Mouse (Mus musculus): ENCODE data around the gene Zcchc24.

The Zcchc24 gene

GRCm38 (mm10) chr14:25774100-25774499 is 5.3 kb upstream of the Zcchc24 start:
- DNase-seq, result no peak

- no peak for DNase-seq
Observed at GRCm38 (mm10) chr14:25773039-25773438, 4.2 kb upstream of the Zcchc24 start.

- no peak for DNase-seq
Observed at GRCm38 (mm10) chr14:25769626-25770306, 927 bp upstream of the Zcchc24 start.

GRCm38 (mm10) chr14:25768261-25768893 is 462 bp downstream of the Zcchc24 start:
- DNase-seq, result peak; percentile 61 to 65

- no peak for DNase-seq
Observed at GRCm38 (mm10) chr14:25767725-25768203, 1.1 kb downstream of the Zcchc24 start.

GRCm38 (mm10) chr14:25766441-25766840 is 2.4 kb downstream of the Zcchc24 start:
- DNase-seq, result no peak

- DNase-seq, result no peak
Observed at GRCm38 (mm10) chr14:25765921-25766320, 2.9 kb downstream of the Zcchc24 start.

GRCm38 (mm10) chr14:25765146-25765545 is 3.7 kb downstream of the Zcchc24 start:
- DNase-seq, result no peak

GRCm38 (mm10) chr14:25761184-25761583 is 7.7 kb downstream of the Zcchc24 start:
- DNase-seq, result no peak

- DNase-seq, result no peak
Observed at GRCm38 (mm10) chr14:25759981-25760537, 8.8 kb downstream of the Zcchc24 start.

GRCm38 (mm10) chr14:25759551-25759950 is 9.3 kb downstream of the Zcchc24 start:
- no peak for DNase-seq

- no peak for DNase-seq
Observed at GRCm38 (mm10) chr14:25757917-25758316, 10.9 kb downstream of the Zcchc24 start.

- no peak for DNase-seq
Observed at GRCm38 (mm10) chr14:25756385-25756990, 12.4 kb downstream of the Zcchc24 start.

- DNase-seq, result no peak
Observed at GRCm38 (mm10) chr14:25755541-25755940, 13.3 kb downstream of the Zcchc24 start.

- DNase-seq, result no peak
Observed at GRCm38 (mm10) chr14:25754531-25755484, 14.0 kb downstream of the Zcchc24 start.

GRCm38 (mm10) chr14:25753021-25753420 is 15.8 kb downstream of the Zcchc24 start:
- peak; percentile 63 to 82 for DNase-seq

GRCm38 (mm10) chr14:25751067-25751466 is 17.8 kb downstream of the Zcchc24 start:
- no peak for DNase-seq

GRCm38 (mm10) chr14:25750448-25751015 is 18.3 kb downstream of the Zcchc24 start:
- DNase-seq, result no peak

GRCm38 (mm10) chr14:25749143-25749909 is 19.5 kb downstream of the Zcchc24 start:
- DNase-seq, result peak in 1 of 2 experiments; percentile 69

- DNase-seq, result no peak
Observed at GRCm38 (mm10) chr14:25747996-25748756, 20.7 kb downstream of the Zcchc24 start.

All from lung, postnatal 4 days (tissue).